Mouse (Mus musculus) C2C12 (cell line): ENCODE measurements around the gene Aurkb.

Experiments
- CEBPB ChIP-seq: IDR thresholded peaks from one replicate; pipeline ENCODE4 v1.6.1; 2011; ENCODE audit warnings: low read depth, mild to moderate bottlenecking, control low read depth, moderate library complexity
- CTCF ChIP-seq: IDR thresholded peaks from one replicate; pipeline ENCODE4 v1.5.1; 2011; ENCODE audit not compliant: control insufficient read depth, insufficient read depth, insufficient read length
- MAX ChIP-seq: IDR thresholded peaks from one replicate; pipeline ENCODE4 v1.6.1; 2011; ENCODE audit warnings: mild to moderate bottlenecking, control low read depth
- MYOD1 ChIP-seq: IDR thresholded peaks from one replicate; pipeline ENCODE4 v1.6.1; 2011; ENCODE audit warnings: low read depth; ENCODE audit not compliant: control insufficient read depth, insufficient read length
- MYOG ChIP-seq: IDR thresholded peaks from one replicate; pipeline ENCODE4 v1.6.1; 2011; ENCODE audit not compliant: control insufficient read depth, insufficient read length; ENCODE audit errors: extremely low read depth
- USF1 ChIP-seq: IDR thresholded peaks from one replicate; pipeline ENCODE4 v1.6.1; 2011; ENCODE audit warnings: low read depth, mild to moderate bottlenecking, control low read depth, moderate library complexity

- TF ChIP-seq CTCF (no peak), MYOD1 (no peak), MYOG (no peak), MAX (no peak), USF1 (no peak), CEBPB (no peak)
Observed at GRCm38 (mm10) chr11:69072234-69072633, 26.8 kb downstream of the Aurkb start.
